Mouse (Mus musculus): Measurements from ENCODE around the gene Tenm4.

Gene Tenm4

GRCm38 (mm10) chr7:96474560-96475089 is 303.6 kb downstream of the Tenm4 start:
- no peak for DNase-seq (ENCODE audit: low read depth, low spot score)

GRCm38 (mm10) chr7:96476987-96477613 is 306.1 kb downstream of the Tenm4 start:
- no peak for DNase-seq (ENCODE audit: low read depth, low spot score)

- DNase-seq (ENCODE audit: low read depth, low spot score): no peak
Measured at GRCm38 (mm10) chr7:96479139-96479538, 308.1 kb downstream of the Tenm4 start.

GRCm38 (mm10) chr7:96480351-96480983 is 309.4 kb downstream of the Tenm4 start:
- DNase-seq (ENCODE audit: low read depth, low spot score): no peak

- no peak for DNase-seq (ENCODE audit: low read depth, low spot score)
Measured at GRCm38 (mm10) chr7:96482953-96483352, 311.9 kb downstream of the Tenm4 start.

GRCm38 (mm10) chr7:96484006-96484581 is 313.0 kb downstream of the Tenm4 start:
- no peak for DNase-seq (ENCODE audit: low read depth, low spot score)

GRCm38 (mm10) chr7:96489348-96490076 is 318.5 kb downstream of the Tenm4 start:
- no peak for DNase-seq (ENCODE audit: low read depth, low spot score)

- DNase-seq (ENCODE audit: low read depth, low spot score): no peak
Measured at GRCm38 (mm10) chr7:96491896-96492295, 320.9 kb downstream of the Tenm4 start.

- no peak for DNase-seq (ENCODE audit: low read depth, low spot score)
Measured at GRCm38 (mm10) chr7:96492696-96493095, 321.6 kb downstream of the Tenm4 start.

GRCm38 (mm10) chr7:96494057-96494456 is 323.0 kb downstream of the Tenm4 start:
- DNase-seq (ENCODE audit: low read depth, low spot score): no peak

- DNase-seq (ENCODE audit: low read depth, low spot score): no peak
Measured at GRCm38 (mm10) chr7:96500108-96500507, 329.1 kb downstream of the Tenm4 start.

- no peak for DNase-seq (ENCODE audit: low read depth, low spot score)
Measured at GRCm38 (mm10) chr7:96500797-96501196, 329.8 kb downstream of the Tenm4 start.

GRCm38 (mm10) chr7:96502321-96502973 is 331.4 kb downstream of the Tenm4 start:
- DNase-seq (ENCODE audit: low read depth, low spot score): no peak

GRCm38 (mm10) chr7:96505538-96505937 is 334.5 kb downstream of the Tenm4 start:
- DNase-seq (ENCODE audit: low read depth, low spot score): no peak

- no peak for DNase-seq (ENCODE audit: low read depth, low spot score)
Measured at GRCm38 (mm10) chr7:96507046-96507445, 336.0 kb downstream of the Tenm4 start.

GRCm38 (mm10) chr7:96510396-96510795 is 339.4 kb downstream of the Tenm4 start:
- no peak for DNase-seq (ENCODE audit: low read depth, low spot score)

GRCm38 (mm10) chr7:96511018-96511609 is 340.1 kb downstream of the Tenm4 start:
- DNase-seq (ENCODE audit: low read depth, low spot score): no peak

- no peak for DNase-seq (ENCODE audit: low read depth, low spot score)
Measured at GRCm38 (mm10) chr7:96511953-96512511, 341.0 kb downstream of the Tenm4 start.

- peak; percentile 42 for DNase-seq (ENCODE audit: low read depth, low spot score)
Measured at GRCm38 (mm10) chr7:96519216-96519615, 348.2 kb downstream of the Tenm4 start.

- no peak for DNase-seq (ENCODE audit: low read depth, low spot score)
Measured at GRCm38 (mm10) chr7:96521956-96522355, 350.9 kb downstream of the Tenm4 start.

- no peak for DNase-seq (ENCODE audit: low read depth, low spot score)
Measured at GRCm38 (mm10) chr7:96523673-96524072, 352.6 kb downstream of the Tenm4 start.
